Mouse (Mus musculus): ENCODE measurements around the gene Gclc.

Gclc gene

DNA sequence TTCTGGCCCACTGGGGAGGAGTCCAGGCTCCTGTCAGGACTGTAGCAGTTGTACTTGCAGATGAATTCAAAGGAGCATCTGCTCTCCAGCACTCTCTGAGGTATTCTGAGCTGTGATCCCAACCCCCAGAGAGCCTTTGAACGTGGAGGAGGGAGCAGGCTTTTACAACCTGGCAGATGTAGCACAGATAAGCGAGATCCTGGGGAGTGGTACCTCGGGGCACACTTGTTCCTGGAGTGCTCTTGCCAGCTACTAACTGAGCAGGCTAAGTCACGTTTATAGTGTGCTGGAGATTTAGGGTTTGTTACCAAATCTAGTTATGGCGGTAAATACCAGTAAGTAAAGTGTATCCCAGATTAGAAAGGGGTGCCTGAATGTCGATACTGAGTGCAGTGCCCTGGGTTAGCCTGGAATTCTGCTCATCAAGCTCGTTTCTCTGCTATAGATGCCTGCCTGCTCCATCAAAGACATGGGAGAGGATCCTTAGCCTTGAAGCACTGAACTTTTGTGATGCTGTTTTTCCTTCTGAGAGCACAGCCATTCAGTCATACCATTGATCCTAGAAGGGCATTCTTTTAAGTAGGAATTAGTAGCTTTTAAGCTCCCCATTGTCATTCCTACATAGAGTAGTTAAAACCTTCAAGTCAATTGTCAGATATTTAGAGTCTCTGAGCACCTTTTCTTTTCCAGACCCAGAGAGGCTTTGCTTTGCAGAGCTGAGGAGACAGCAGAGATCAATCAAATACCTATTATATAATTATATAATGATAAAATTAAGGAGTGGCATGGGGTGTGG is 22.6 kb downstream of the Gclc start:
- in situ Hi-C loops (cut with MboI; ENCODE audit: low pct_unique_long_range_greater_than_20kb in 1 of 2, low sequenced_read_pairs in 2 of 2, unreplicated experiment in 1 of 2), result no loop called here

DNA sequence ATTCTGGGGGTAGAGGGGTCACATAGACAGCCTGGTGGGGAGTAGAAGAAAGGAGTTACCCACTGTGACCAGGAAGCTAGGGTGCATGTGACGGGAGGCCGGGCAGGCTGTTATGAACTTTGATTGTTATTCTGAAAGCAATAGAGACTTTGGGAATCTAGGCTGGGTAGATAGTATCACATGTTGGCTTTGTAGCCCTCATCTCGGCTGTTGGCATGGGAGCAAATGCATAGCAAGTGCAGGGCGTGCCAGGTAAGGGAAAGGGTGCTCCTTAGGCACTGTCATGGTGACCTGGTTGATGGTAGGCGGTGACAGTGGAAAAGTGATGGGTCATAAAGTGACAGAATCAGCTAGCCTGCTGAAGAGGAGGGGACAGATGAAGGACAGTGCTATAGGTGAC is 23.3 kb downstream of the Gclc start:
- in situ Hi-C loops (cut with MboI; ENCODE audit: low pct_unique_long_range_greater_than_20kb in 1 of 2, low sequenced_read_pairs in 2 of 2, unreplicated experiment in 1 of 2), result no loop called here

DNA sequence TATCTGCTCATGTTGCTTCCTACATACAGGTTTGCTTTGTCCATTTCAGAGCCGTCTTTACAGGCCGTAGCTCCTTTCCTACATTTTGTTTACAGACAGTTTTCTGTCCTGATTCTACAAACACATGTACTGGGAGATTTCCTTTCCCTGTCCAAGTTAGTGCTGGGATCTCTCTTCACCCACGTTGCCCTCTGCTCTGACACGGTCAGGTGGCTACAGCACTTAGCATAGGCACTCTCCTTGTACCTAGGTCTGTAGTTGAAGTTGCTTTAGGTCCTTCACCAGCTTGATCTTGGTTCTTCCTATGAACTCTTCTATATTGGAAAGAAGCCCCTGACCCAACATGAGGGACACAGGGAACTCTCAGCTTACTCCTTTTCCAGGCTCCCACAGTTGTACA is 25.4 kb downstream of the Gclc start:
- in situ Hi-C loops (cut with MboI; ENCODE audit: low pct_unique_long_range_greater_than_20kb in 1 of 2, low sequenced_read_pairs in 2 of 2, unreplicated experiment in 1 of 2), result no loop called here

DNA sequence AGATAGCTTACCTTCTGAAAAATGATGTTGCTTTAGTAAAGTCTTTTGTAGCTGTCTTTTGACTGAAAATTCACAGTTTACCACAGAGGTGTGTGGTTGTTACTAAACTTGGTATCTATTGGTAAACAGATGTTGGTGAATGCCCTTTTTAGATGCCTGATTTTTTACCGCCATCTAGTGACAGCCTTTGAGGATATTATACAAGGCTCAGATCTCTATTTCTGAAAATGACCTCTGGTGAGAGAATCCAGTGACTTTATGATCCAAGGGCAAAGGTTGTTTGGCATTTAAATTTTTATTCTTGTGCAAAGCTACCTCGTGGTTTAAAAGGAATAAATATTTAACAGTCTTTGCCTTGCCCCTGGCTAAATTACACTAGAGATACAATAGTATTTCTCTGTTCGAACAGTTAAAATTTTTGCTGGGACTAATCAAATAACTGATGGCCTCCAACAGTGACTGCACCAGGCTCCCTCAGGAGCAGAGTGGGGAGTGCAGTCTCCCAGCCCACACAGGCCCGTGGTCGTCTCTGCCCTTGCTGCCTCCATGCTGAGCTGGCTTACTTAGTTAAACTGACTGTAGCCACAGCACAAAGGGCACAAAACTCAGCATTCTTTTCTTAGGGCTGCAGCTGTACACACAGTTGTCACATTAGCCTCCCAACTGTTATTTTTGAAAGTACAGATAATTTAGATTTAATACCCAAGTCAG is 27.3 kb downstream of the Gclc start:
- in situ Hi-C loops (cut with MboI; ENCODE audit: low pct_unique_long_range_greater_than_20kb in 1 of 2, low sequenced_read_pairs in 2 of 2, unreplicated experiment in 1 of 2), result no loop called here

DNA sequence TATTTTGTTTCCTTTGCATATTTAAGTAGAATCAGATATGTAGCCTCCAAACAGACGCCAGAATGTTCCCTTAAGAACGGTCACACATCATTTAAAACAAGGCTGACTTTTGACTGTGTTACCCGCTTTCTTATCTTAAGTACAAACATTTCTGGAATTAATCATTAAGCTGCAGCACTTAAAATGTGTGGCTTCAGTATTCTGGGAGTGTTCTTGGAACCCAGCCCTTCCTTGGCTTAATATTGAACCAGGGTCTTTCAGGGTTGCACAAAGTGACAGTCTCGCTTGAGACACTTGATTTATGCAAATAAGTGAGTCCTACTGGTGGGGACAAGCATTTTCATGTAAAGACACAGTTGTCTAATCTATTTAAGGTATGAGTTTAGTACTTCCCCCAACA is 27.9 kb downstream of the Gclc start:
- in situ Hi-C loops (cut with MboI; ENCODE audit: low pct_unique_long_range_greater_than_20kb in 1 of 2, low sequenced_read_pairs in 2 of 2, unreplicated experiment in 1 of 2), result no loop called here

DNA sequence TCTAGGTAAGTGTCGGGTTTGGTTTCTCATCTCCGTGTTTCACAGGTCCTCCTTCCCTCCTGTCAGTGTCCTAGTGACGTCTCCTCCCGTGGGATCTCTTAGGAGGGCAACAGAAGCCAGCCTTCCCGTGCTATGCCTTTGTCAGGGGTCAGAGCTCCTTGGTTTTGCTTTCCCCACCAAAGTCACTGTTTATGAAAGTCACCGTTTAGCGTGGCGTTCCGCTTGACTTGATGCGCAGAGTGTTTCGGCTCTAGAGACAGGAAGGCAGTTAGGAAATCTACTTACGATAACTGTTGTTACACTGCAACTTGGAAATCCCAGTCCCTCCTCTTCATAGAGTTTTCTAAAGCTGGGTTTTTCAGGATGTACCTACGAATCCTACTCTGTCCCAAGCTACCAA is 28.7 kb downstream of the Gclc start:
- in situ Hi-C loops (cut with MboI; ENCODE audit: low pct_unique_long_range_greater_than_20kb in 1 of 2, low sequenced_read_pairs in 2 of 2, unreplicated experiment in 1 of 2), result no loop called here

DNA sequence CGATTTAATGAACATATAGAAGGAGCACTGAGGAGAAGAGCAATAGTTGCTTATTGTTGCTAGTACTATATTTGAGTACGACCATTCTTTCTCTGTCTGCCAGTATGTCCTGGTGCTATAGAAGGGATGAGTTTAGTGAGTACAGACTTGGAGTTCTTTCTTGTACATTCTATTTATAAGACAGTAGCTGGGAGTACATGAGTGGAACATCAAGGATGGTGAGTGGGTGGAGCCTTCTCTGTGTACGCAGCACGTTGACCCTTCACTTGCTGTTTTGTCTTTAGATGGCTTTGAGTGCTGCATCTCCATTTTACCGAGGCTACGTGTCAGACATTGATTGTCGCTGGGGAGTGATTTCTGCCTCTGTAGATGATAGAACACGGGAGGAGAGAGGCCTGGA is 31.1 kb downstream of the Gclc start:
- in situ Hi-C loops (cut with MboI; ENCODE audit: low pct_unique_long_range_greater_than_20kb in 1 of 2, low sequenced_read_pairs in 2 of 2, unreplicated experiment in 1 of 2), result no loop called here

DNA sequence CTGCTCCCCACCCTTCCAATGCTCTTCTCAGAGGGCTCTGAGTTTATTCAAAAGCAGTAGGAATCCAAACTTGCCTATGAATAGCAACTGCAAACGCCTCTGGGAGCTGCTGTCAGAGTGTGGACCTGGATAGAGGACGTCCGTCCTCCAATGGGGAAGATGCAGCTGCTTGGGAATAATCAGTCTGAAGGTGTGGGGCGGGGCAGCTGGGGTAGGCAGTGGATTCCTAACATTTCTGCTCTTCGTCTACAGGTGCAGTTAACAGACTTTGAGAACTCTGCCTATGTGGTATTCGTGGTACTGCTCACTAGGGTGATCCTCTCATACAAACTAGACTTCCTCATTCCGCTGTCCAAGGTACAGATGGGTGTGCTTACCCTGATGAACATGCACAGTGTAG is 33.6 kb downstream of the Gclc start:
- in situ Hi-C loops (cut with MboI; ENCODE audit: low pct_unique_long_range_greater_than_20kb in 1 of 2, low sequenced_read_pairs in 2 of 2, unreplicated experiment in 1 of 2), result no loop called here

DNA sequence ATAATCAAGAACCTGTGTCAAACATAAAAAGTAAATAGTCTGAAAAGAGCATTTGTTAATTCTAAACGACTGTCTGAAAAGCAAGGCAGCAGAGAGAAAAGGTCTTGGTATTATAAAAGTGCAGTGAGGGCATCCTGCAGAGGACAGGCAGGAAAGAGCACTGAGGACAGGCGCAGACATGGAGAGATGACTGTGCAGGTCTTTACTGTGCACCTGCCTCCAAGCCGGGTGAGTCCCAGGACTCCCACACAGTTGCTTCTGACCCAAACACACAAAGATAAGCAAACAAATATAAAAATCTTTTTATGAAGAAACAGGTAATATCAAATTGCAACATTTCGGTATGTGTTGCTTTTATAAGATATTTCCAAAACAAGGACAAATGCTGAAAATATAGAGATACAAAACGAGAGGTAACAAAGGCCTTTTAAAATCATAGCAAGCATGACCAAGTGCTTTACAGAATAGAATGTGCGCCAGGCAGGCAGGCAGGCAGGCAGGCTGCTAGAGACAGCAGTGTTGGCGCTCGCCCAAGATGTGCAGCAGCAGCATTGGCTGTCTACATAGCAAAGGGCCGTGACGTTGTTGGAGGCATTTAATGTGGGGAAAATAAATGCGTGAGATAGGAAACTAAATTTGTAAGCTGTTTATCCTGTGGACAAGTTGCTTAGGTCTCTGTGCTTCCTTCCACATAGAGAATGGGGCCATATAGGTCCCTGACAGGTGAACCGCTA is 35.4 kb downstream of the Gclc start:
- in situ Hi-C loops (cut with MboI; ENCODE audit: low pct_unique_long_range_greater_than_20kb in 1 of 2, low sequenced_read_pairs in 2 of 2, unreplicated experiment in 1 of 2), result no loop called here

DNA sequence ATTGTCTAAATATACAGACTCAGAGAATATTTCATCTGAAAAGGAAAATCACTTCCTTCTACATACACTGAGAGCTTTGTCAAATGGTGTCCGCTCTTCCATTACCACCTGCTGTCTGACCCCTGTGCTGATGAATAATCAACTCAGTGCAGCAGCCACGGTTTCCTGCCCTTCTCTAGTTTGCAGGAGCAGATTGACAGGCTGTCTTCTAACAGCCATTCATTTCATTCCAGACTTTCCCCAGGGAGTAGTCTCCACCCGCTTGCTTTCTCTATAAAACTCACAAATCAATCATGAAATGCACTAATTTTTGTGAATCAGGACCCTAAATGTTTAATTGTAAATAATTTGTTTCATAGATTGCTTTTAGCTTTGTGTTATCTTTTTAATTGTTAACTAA is 39.5 kb downstream of the Gclc start:
- in situ Hi-C loops (cut with MboI; ENCODE audit: low pct_unique_long_range_greater_than_20kb in 1 of 2, low sequenced_read_pairs in 2 of 2, unreplicated experiment in 1 of 2), result no loop called here

DNA sequence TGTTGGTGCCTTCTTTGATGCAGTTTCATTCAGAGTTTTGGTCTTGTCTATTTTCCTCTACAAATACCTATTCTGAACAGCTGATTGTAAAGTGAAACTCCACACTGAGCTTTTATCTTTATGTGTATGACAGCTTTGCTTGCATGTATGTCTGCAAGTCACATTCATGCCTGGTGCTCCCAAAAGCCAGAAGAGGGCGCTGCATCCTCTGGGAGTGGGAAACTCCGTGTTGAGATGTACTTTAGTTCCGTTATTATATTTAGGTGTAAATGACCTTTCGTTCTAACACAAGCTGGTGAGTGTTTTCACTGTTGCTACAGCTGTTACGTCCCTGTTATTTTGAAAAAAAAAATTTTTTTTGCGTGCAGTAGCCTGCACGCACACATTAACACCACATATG is 48.1 kb downstream of the Gclc start:
- in situ Hi-C loops (cut with MboI; ENCODE audit: low pct_unique_long_range_greater_than_20kb in 1 of 2, low sequenced_read_pairs in 2 of 2, unreplicated experiment in 1 of 2), result no loop called here

DNA sequence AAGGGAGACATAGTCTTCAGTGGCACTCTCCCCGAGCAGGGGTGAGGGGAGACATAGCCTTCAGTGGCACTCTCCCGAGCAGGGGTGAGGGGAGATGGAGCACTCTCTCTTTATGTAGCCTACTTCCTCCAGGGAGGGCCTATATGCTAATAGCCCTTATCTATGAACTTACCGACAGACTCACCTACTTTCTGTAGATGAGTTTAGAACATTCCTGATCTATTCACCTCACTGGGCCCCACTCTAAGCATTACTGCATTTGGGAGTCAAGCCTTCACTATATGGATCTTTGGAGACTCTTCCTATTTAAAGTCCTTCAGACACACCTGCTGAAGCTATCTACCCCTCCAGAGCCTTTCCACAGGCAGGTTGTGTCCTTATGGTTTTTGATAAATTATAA is 52.1 kb downstream of the Gclc start:
- in situ Hi-C loops (cut with MboI; ENCODE audit: low pct_unique_long_range_greater_than_20kb in 1 of 2, low sequenced_read_pairs in 2 of 2, unreplicated experiment in 1 of 2), result no loop called here

DNA sequence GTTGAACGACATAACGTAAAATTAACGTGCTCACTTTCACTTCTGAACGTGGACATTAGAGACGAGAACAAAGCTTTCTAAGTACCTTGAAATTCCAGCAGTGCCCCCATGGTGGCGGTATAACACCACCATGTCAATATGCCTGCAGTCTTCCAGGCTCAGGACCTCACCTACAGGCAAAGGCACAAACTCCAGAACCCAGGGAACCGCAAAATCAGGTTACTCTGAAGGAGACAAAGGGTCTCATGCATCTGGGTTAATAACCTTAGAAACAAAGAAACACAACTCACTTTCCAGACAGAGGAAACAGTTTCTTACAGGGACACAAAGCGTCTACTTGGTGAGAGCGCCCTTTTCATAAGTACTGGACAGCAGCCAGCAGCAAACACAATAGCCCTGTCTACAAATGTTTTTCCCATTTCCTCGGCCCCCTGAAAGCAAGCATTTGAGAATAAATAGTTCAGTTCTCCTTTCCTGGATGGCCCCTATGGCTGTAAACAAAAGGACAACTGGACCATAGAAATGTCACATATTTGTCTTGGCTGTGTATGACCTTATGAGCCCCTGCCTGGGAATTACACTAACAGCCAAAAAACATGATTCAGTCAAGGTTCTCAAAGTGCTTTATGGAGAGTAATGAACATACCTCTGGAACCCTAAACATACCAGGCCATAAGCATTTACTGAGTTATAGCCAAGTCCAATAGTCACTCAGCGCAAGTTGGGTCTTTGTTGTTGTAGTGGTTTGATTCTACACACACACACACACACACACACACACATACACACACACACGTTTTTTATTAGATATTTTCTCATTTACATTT is 52.7 kb downstream of the Gclc start:
- in situ Hi-C loops (cut with MboI; ENCODE audit: low pct_unique_long_range_greater_than_20kb in 1 of 2, low sequenced_read_pairs in 2 of 2, unreplicated experiment in 1 of 2), result no loop called here

DNA sequence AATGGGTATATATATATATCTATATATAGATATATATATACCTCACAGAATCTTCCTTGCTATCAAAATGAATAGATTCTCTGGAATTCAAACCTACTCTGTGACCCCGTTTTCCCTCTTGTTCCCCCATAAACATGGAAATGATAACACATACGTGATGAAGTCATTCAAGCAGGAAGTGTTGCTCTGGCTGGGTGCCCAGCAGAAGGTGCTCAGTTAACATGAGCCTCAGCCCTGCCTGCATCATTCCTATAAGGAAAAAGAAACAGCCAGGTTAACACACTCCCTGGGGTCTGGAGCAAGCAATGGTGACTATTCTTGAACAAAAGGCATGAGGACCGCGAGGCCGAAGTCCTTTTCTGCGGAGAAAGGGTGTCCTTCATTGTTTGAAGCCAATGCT is 54.1 kb downstream of the Gclc start:
- in situ Hi-C loops (cut with MboI; ENCODE audit: low pct_unique_long_range_greater_than_20kb in 1 of 2, low sequenced_read_pairs in 2 of 2, unreplicated experiment in 1 of 2), result no loop called here

DNA sequence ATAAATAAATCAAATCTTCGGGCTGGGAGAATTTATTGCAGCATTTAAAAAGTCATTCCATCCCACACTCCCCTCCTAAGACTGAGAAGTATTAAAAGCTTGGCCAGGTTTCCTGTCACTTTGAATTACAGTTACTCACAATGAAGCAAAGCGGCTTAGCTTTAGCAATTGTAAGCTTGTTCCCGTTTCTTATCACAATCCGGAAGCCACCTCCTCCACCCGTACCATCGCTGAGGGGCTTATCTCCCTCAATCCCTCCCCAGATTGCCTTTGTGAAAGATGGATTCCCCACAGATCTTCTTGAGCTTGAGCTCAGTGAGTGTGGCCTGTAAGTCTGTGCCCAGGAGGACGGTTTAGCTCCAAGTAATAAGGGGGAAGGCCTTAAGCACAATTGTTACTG is 64.5 kb downstream of the Gclc start:
- in situ Hi-C loops (cut with MboI; ENCODE audit: low pct_unique_long_range_greater_than_20kb in 1 of 2, low sequenced_read_pairs in 2 of 2, unreplicated experiment in 1 of 2), result loop anchor here in 1 of 2 experiments (5.0 kb wide), 1 partner anchor 193 kb away; no protein-coding TSS in a partner anchor

DNA sequence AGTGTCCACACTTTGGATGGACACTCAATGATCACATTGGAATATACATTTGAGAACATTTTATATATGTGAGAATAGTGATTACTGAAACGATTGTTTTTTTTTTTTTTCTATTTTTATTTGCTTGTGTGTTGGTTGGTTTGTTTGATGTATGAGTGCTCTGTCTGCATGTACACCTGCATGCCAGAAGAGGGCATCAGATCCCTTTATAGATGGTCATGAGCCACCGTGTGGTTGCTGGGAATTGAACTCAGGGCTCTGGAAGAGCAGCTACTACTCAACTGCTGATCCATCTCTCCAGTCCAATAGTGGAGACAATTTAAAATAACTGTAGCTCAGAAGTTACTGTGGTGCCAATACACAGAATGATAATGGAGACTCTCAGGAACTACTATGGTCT is 65.0 kb downstream of the Gclc start:
- in situ Hi-C loops (cut with MboI; ENCODE audit: low pct_unique_long_range_greater_than_20kb in 1 of 2, low sequenced_read_pairs in 2 of 2, unreplicated experiment in 1 of 2), result loop anchor here in 1 of 2 experiments (5.0 kb wide), 1 partner anchor 193 kb away; no protein-coding TSS in a partner anchor

DNA sequence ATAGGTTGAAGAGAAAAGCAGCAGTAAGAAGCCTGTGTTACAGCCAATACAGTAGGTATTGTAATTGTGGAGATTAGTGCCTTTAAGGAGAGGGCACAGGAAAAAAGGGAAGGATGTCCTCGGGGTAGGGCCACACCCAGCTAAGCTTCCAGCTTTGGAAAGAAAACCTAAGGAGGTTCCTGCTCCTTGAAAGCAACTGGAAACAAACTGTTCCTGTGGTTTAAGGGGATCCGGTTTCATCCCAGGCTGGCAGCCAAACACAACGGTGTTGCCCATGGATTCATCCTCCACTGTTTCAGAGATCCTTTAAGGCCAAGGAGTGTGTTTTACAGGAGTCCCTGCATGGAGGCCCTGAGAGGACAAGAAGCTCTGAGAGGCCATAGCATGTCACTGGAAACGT is 66.5 kb downstream of the Gclc start:
- in situ Hi-C loops (cut with MboI; ENCODE audit: low pct_unique_long_range_greater_than_20kb in 1 of 2, low sequenced_read_pairs in 2 of 2, unreplicated experiment in 1 of 2), result loop anchor here (5.0 kb wide), 2 partner anchors 76 to 206 kb away; no protein-coding TSS in a partner anchor

DNA sequence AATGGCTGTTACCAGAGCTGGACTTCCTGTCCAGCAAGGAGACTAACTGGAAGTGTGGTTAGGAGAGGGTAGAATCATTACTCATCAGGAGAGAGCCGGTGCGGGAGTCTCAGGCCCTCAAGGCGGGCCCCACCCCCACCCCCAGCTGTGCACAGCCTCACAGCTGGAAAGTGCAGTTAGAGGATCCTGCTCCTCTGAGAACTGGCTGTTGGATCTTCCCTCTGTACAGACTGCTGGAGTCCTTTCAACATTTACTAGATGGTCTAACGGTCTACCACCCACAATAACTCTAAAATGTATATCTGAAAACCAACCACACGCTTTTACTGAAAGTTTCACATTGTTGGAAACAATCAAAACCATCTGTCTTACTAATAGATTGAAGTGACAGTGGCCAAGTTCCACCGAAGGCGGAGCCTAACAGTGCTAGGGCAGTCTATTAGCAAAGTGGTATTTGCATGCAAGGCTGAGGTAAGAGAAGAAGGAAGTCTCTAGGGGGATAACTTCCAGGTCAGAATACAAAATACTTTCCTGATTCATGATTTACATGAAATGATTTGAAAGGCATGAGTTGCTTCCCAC is 71.1 kb downstream of the Gclc start:
- in situ Hi-C loops (cut with MboI; ENCODE audit: low pct_unique_long_range_greater_than_20kb in 1 of 2, low sequenced_read_pairs in 2 of 2, unreplicated experiment in 1 of 2), result no loop called here
